Mouse (Mus musculus) duodenum, adult 2 months (tissue): ENCODE results near the gene Hist2h2ab. TPM values are rescaled to one million over a fixed set of nuclear protein-coding genes. Genes with fewer than 3 reads are reported as not detected.

ENCODE experiments used
- polyA plus RNA-seq: library from polyadenylated mRNA; depleted of rRNA; stranded (reverse); fragments of >200 nt; gene quantifications from 2 replicates; pipeline ENCODE4 v1.2.3, GENCODE M21; 2012; ENCODE audit warnings: low replicate concordance; rRNA removed

The Hist2h2ab gene
- polyA plus RNA-seq: 3.2 and 7.6 TPM in 2 replicates

GRCm38 (mm10) chr3:96219661-96220130 lies at the start of gene Hist2h2ab, which contains the start of gene Bola1:
Gene Hist2h2ab, plus strand, starts transcription at chr3:96219865.
Gene Bola1, minus strand, starts transcription at chr3:96219709.

DNA sequence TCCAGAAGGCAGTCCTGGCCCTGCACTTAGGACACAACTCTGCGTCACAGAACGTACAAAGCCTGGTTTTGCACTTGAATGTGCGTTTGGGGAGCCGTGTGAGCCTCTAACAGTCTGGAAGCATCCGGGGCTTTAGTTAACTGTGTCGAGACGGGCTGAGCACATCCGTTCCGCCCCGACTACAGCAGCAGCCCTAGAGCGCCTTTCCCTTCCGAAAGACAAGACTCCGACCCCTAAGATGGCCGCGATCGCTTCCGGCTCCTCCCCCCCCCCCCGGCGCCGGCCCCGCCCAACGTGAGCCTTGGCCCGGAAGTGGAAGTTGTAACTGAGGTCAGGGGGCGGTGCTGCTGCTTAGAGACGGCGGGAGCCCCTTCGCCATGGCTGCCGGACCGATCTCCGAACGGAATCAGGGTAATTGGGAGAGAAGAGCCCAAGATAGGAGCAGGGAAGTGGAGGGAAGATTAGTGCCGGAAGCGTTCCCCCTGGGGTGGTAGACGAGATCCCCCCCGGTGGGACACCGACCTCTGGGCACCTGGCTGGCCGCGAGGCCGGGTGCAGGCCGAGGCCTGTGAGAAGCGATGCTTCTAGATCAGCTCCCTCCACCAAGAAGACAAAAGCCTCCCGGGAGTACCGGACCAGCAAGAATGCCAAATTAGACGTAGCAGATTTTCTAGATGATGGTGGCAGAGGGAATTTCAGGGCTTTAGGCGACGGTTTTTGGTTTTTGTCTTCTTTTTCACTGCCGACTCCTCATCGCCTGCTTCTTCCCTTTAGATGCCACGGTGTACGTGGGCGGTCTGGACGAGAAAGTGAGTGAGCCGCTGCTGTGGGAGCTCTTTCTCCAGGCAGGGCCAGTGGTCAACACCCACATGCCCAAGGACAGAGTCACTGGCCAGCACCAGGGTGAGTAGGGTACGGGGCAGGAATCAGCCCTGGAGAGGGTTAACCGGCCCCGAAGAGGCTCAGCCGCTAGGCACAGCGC lies 47.2 kb upstream of the Hist2h2ab start, which contains the start of gene Sf3b4:
Gene Sf3b4 (plus strand): TSS at position 136 of the 982 bp plus-strand sequence.

DNA sequence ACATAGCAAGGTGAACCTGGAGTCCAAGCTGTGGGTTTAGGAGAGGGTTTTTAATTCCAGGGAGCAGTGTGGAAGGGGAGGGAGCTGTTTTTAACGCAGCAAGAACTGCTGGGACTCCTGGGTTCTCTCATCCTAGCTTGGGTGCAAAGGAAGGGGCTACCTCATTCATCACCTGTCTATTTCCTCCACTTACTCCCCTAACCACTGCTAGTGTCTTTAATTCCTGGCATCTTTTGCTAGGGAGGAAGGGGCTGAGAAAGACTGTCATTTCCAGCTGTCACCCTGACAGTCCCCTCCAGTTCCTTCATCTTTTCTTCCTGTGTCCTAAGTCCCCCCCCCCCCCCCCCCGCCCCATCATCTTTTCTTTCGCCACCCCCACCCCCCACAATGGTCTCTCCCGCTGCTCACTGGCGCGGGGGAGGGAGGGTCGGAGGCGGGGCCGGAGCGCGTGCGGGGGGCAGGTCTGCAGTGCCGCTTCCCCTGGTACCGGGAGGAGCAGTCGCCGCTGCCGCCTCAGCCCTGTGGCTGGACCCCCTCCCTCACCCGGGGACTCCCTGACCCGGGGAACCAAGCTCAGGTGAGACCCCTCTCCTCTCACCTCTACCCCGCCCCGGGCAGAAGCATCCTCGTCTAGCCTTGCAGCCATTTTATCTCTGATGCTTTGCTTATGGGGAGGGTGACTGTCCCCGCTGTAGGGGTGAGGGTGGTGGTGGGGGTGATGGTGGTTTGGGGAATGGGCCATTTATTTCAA lies 38.8 kb upstream of the Hist2h2ab start, which contains the start of gene Sv2a:
Gene Sv2a (plus strand): TSS at position 425 of the 751 bp plus-strand sequence.

GRCm38 (mm10) chr3:96220765-96221639 lies 1.3 kb downstream of the Hist2h2ab start, which contains the start of the genes Hist2h2ac and Hist2h2be:
Gene Hist2h2ac, minus strand, starts transcription at chr3:96220880.
Gene Hist2h2be, plus strand, starts transcription at chr3:96221119.

GRCm38 (mm10) chr3:96238954-96239793 lies 19.5 kb downstream of the Hist2h2ab start, which contains the start of gene Hist2h3c2:
Gene Hist2h3c2, minus strand, starts transcription at chr3:96239127.

GRCm38 (mm10) chr3:96239949-96240798 lies 20.5 kb downstream of the Hist2h2ab start, which contains the start of gene Hist2h2aa2:
Gene Hist2h2aa2, minus strand, starts transcription at chr3:96240276.

GRCm38 (mm10) chr3:96245003-96245886 lies 25.6 kb downstream of the Hist2h2ab start, which contains the start of gene Hist2h2aa1:
Gene Hist2h2aa1, plus strand, starts transcription at chr3:96245497.

DNA sequence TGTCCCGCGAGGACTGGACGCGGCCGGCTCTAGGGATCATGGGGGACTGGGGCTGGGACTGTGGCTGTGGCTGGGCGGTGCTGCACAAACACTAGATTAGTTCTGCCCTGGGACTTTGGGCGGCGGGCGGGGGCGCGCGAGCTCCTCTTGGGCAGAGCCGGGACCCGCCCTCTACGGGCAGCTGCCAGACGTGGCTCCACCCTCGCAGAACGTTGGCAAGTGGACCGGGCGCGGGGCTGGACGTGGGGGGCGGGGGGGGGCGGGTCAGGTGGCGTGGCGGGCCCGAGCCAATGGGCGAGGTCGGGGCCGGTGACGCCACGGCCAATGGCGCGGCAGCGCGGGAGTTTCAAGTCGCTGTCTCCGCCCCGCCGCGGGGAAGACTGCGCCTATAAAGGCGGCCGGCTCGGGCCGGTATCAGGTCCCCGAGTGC lies 26.8 kb downstream of the Hist2h2ab start, which contains the start of gene Hist2h3c1:
Gene Hist2h3c1 (plus strand): TSS at position 259 of the 430 bp plus-strand sequence.

DNA sequence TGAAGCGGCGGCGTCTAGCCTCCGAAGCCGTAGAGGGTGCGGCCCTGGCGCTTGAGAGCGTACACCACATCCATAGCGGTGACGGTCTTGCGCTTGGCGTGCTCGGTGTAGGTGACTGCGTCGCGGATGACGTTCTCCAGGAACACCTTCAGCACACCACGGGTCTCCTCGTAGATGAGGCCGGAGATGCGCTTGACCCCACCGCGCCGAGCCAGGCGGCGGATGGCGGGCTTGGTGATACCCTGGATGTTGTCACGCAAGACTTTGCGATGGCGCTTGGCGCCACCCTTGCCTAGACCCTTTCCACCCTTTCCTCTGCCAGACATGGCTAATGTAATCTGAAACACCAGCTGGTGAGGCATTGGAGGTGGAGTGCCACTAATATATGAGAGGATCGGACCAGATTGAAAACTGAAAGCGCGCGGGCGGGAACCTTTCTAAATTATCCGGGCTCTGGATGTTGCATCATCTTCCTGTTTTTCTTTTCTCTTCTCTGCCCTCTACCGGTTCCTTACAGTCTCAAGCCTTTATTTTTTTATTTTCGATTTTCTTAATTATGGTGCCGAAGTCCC lies 43.4 kb downstream of the Hist2h2ab start, which contains the start of gene Hist2h4:
Gene Hist2h4 (minus strand): TSS at position 333 of the 572 bp plus-strand sequence.

DNA sequence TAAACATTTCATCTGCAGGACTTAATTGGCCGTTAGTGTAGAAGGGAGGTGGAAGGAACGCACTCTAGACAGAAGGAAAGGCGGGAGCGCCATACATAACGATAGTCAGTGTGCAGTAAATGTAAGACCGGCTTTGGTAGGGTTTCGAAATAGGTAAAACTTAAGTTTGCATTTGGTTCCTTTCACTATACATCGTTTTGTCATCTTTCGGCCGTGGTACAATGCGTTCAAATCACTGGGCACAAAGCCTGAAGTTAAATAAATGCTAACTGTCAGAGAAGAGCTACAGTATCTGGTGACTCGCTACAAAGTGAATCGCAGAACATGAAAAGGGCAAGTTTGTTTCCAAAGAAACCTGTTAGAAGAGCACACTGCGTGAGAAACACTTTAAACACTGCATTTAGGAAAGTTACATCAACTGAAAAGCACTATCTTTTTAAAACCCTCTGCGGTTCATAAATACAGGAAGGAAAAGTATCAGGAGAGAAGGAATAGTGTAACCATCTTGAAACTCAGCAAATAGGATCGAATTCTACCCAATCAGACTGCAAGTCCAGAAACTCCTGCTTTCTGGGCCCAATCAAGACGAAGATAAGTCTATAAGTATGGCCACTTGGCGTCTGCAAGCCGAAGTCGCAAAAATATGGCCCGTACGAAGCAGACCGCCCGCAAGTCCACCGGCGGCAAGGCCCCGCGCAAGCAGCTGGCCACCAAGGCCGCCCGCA lies 48.5 kb downstream of the Hist2h2ab start, which contains the start of gene Hist2h3b:
Gene Hist2h3b (plus strand): TSS at position 604 of the 725 bp plus-strand sequence.

Other genes with a start within 250 kb of the Hist2h2ab start
- 21.7 and 26.9 TPM in 2 replicates for gene Plekho1, start 223.9 kb upstream of the Hist2h2ab start, polyA plus RNA-seq
- gene Vps45, start 161.4 kb upstream of the Hist2h2ab start, polyA plus RNA-seq: 3.6 and 4.1 TPM in 2 replicates
- 7.5 and 20.3 TPM in 2 replicates for gene Otud7b, start 115.3 kb upstream of the Hist2h2ab start, polyA plus RNA-seq
- gene Mtmr11, start 57.9 kb upstream of the Hist2h2ab start, polyA plus RNA-seq: 2.7 and 32.2 TPM in 2 replicates
- 79.0 and 100 TPM in 2 replicates for gene Sf3b4, start 47.5 kb upstream of the Hist2h2ab start, polyA plus RNA-seq
- 0.68 and 1.5 TPM in 2 replicates for gene Sv2a, start 38.7 kb upstream of the Hist2h2ab start, polyA plus RNA-seq
- 60.0 and 61.3 TPM in 2 replicates for gene Bola1, start 156 bp upstream of the Hist2h2ab start, polyA plus RNA-seq
- gene Hist2h2ac, start 1.0 kb downstream of the Hist2h2ab start, polyA plus RNA-seq: 10.9 and 30.0 TPM in 2 replicates
- gene Hist2h2be, start 1.3 kb downstream of the Hist2h2ab start, polyA plus RNA-seq: 0.78 and 2.3 TPM in 2 replicates
- 85.3 and 136 TPM in 2 replicates for gene Hist2h3c2, start 19.3 kb downstream of the Hist2h2ab start, polyA plus RNA-seq
- 228 and 312 TPM in 2 replicates for gene Hist2h2aa2, start 20.4 kb downstream of the Hist2h2ab start, polyA plus RNA-seq
- gene Hist2h2aa1, start 25.6 kb downstream of the Hist2h2ab start, polyA plus RNA-seq: 143 and 423 TPM in 2 replicates
- gene Hist2h3c1, start 26.8 kb downstream of the Hist2h2ab start, polyA plus RNA-seq: not detected in 2 replicates
- 4.0 and 4.7 TPM in 2 replicates for gene Hist2h4, start 43.4 kb downstream of the Hist2h2ab start, polyA plus RNA-seq
- 67.4 and 121 TPM in 2 replicates for gene Hist2h3b, start 48.8 kb downstream of the Hist2h2ab start, polyA plus RNA-seq
- gene Hist2h2bb, start 49.9 kb downstream of the Hist2h2ab start, polyA plus RNA-seq: 3.7 and 9.2 TPM in 2 replicates
- gene Fcgr1, start 74.1 kb downstream of the Hist2h2ab start, polyA plus RNA-seq: 0.86 and 1.4 TPM in 2 replicates
- gene BC107364, start 232.4 kb downstream of the Hist2h2ab start, polyA plus RNA-seq: not detected in 2 replicates